Comparison of ENCODE assay signal across 16 mouse cellular contexts in genomic region chr10:120061238-120062130, GRCm38 (mm10). TPM values are rescaled to one million over a fixed set of nuclear protein-coding genes. Genes with fewer than 3 reads are reported as not detected.
A peak's percentile ranks its signal among the peaks of the same experiment; 100 is the strongest.
DNase-seq lines count a peak whose midpoint lies in the region; ATAC-seq and TF ChIP-seq lines count a peak whose summit lies in the region.
"Had no signal": no experiment of that assay in that cellular context is flagged by ENCODE, and none has a peak within 500 bp of the region (broad histone marks: within the 10 kb centered on the region; RNA-seq: fewer than 3 reads in every experiment).

No protein-coding gene starts in this region.

- H3K4me3 ChIP-seq in forebrain, embryonic 11.5 days (ENCODE audit: low read depth, low read length): no peak overlapping the region
- H3K4me3 ChIP-seq in forebrain, embryonic 15.5 days: no peak overlapping the region
- H3K4me3 ChIP-seq in lung, embryonic 14.5 days (ENCODE audit: low read depth, low read length): no peak overlapping the region
- H3K4me3 ChIP-seq in myocyte: no peak overlapping the region
- H3K4me3 ChIP-seq: erythroblast, embryonic 14.5 days; limb, embryonic 15.5 days had no signal

- WGBS in forebrain, embryonic 11.5 days: 85% methylated on average over 24 of the region's 24 CpGs
- 88% methylated on average over 24 of the region's 24 CpGs for WGBS in forebrain, embryonic 15.5 days
- WGBS in lung, embryonic 14.5 days: 70% methylated on average over 24 of the region's 24 CpGs

- no peak for ATAC-seq in forebrain, embryonic 11.5 days (replicated peaks; ENCODE audit: low FRiP score)
- ATAC-seq in forebrain, embryonic 15.5 days (replicated peaks): no peak
- ATAC-seq in lung, embryonic 14.5 days (ENCODE audit: insufficient read depth): no peak; the same call in 1 of the 2 replicates
- ATAC-seq: CD4-positive, CD25-positive, alpha-beta regulatory T cell, adult 4 months; intestine, postnatal 0 days had no signal

- no peaks in the 10 kb centered on the region for H3K79me2 ChIP-seq in myocyte (ENCODE audit: control insufficient read depth, insufficient read depth)

- H3K27ac ChIP-seq in forebrain, embryonic 11.5 days (ENCODE audit: low read depth, low read length): no peak overlapping the region
- H3K27ac ChIP-seq in forebrain, embryonic 15.5 days (replicated peaks): no peak overlapping the region
- no peak overlapping the region for H3K27ac ChIP-seq in lung, embryonic 14.5 days (ENCODE audit: low read depth)
- H3K27ac ChIP-seq: limb, embryonic 15.5 days had no signal

- H3K9me3 ChIP-seq in forebrain, embryonic 11.5 days (ENCODE audit: control insufficient read depth, low read length): no peaks in the 10 kb centered on the region
- H3K9me3 ChIP-seq in forebrain, embryonic 15.5 days: no peaks in the 10 kb centered on the region
- H3K9me3 ChIP-seq in lung, embryonic 14.5 days (ENCODE audit: low read depth, low read length): no peaks in the 10 kb centered on the region
- H3K9me3 ChIP-seq: limb, embryonic 15.5 days had no signal

- H3K4me1 ChIP-seq in forebrain, embryonic 11.5 days (replicated peaks; ENCODE audit: control insufficient read depth, insufficient read depth, low read length): no peaks in the 10 kb centered on the region
- no peaks in the 10 kb centered on the region for H3K4me1 ChIP-seq in forebrain, embryonic 15.5 days
- no peaks in the 10 kb centered on the region for H3K4me1 ChIP-seq in lung, embryonic 14.5 days (ENCODE audit: insufficient read depth)
- H3K4me1 ChIP-seq: limb, embryonic 15.5 days had no signal

- H3K36me3 ChIP-seq in forebrain, embryonic 11.5 days (ENCODE audit: control insufficient read depth, insufficient read depth, low read length): no peaks in the 10 kb centered on the region; the same call in 1 of the 2 replicates
- H3K36me3 ChIP-seq in forebrain, embryonic 15.5 days: no peaks in the 10 kb centered on the region
- H3K36me3 ChIP-seq in lung, embryonic 14.5 days (ENCODE audit: insufficient read depth): no peaks in the 10 kb centered on the region
- no peaks in the 10 kb centered on the region for H3K36me3 ChIP-seq in myocyte (ENCODE audit: control insufficient read depth, insufficient read depth)

- DNase-seq in forebrain, embryonic 11.5 days (ENCODE audit: low spot score): peak; percentile 48
- peak; percentile 5 for DNase-seq in lung, embryonic 14.5 days
- no peak for DNase-seq in lung, postnatal 4 days
- DNase-seq in NIH3T3 (ENCODE audit: low read depth): peak; percentile 24
- DNase-seq in gastrocnemius, postnatal 36 days: no peak
- DNase-seq in yolk sac, embryonic 10.5 days (ENCODE audit: low spot score): no peak
- DNase-seq: cerebellum, adult 9-10 months; kidney, postnatal 25 days; layer of hippocampus, postnatal 36 days; thymus, adult 2 months had no signal

- H3K27me3 ChIP-seq in forebrain, embryonic 11.5 days (ENCODE audit: control insufficient read depth, insufficient read depth, low read length): no peaks in the 10 kb centered on the region
- H3K27me3 ChIP-seq in forebrain, embryonic 15.5 days: no peaks in the 10 kb centered on the region
- no peaks in the 10 kb centered on the region for H3K27me3 ChIP-seq in lung, embryonic 14.5 days (ENCODE audit: insufficient read depth, low read length)
- no peaks in the 10 kb centered on the region for H3K27me3 ChIP-seq in myocyte (ENCODE audit: control insufficient read depth, insufficient read depth, insufficient read length)
- H3K27me3 ChIP-seq: limb, embryonic 15.5 days had no signal

- intact Hi-C loops in gastrocnemius, postnatal 36 days (cut with DNase I): loop anchor here (5.0 kb wide), 1 partner anchor 66 kb away; no protein-coding TSS in a partner anchor

- H3K4me2 ChIP-seq in forebrain, embryonic 11.5 days (ENCODE audit: low read depth, low read length, severe bottlenecking): no peak overlapping the region
- H3K4me2 ChIP-seq in forebrain, embryonic 15.5 days (replicated peaks): no peak overlapping the region
- H3K4me2 ChIP-seq in lung, embryonic 14.5 days: no peak overlapping the region
- peak overlapping the region; percentile 45 for H3K4me2 ChIP-seq in myocyte (ENCODE audit: low read depth)
- H3K4me2 ChIP-seq: limb, embryonic 15.5 days had no signal

- no peak overlapping the region for H3K9ac ChIP-seq in forebrain, embryonic 11.5 days (ENCODE audit: low read length)
- no peak overlapping the region for H3K9ac ChIP-seq in forebrain, embryonic 15.5 days (replicated peaks)
- no peak overlapping the region for H3K9ac ChIP-seq in lung, embryonic 14.5 days
- H3K9ac ChIP-seq: limb, embryonic 15.5 days had no signal

- no peak for TF ChIP-seq POLR2A in myocyte (IDR thresholded peaks at IDR 0.05; ENCODE audit: insufficient read length, low read depth)

- no peak overlapping the region for H3ac ChIP-seq in myocyte (ENCODE audit: control insufficient read depth, insufficient read length)

- no peak for TF ChIP-seq CTCF in lung, embryonic 14.5 days (IDR thresholded peaks at IDR 0.05; ENCODE audit: low read depth)

TF ChIP-seq in myocyte, 11 proteins besides CTCF, POLR2A, EP300 and RAD21:
- TF ChIP-seq MYOD1 (IDR thresholded peaks at IDR 0.05; ENCODE audit: control insufficient read depth in 1 of 3, insufficient read length in 2 of 3, low read depth in 2 of 3) (no peak), TCF12 (IDR thresholded peaks at IDR 0.05; ENCODE audit: insufficient read depth, poor library complexity, severe bottlenecking) (no peak), TCF3 (IDR thresholded peaks at IDR 0.05; ENCODE audit: insufficient read length, low read depth) (no peak), USF1 (IDR thresholded peaks at IDR 0.05; ENCODE audit: low read depth) (no peak)

RNA-seq across cellular contexts. Expression of gene Helb, which starts 51.3 kb away (rescaled TPM):
- 4.8 and 5.2 TPM in 2 replicates for polyA plus RNA-seq in forebrain, embryonic 11.5 days (2014; fragmentation: Nextera tagmentation; extraction: Ambion mirVana)
- 4.0 and 4.1 TPM in 2 replicates for polyA plus RNA-seq in forebrain, embryonic 15.5 days (2015; fragmentation: Nextera tagmentation; extraction: Ambion mirVana)
- polyA plus RNA-seq in lung, embryonic 14.5 days (2014; fragmentation: Nextera tagmentation; extraction: Ambion mirVana): 4.7 and 5.4 TPM in 2 replicates
- 5.4 TPM for polyA plus RNA-seq in myocyte (2012; fragmentation: generic; extraction: Trizol)
- 1 to 10 TPM; 6.5 to 8.6 TPM for total RNA-seq in gastrocnemius, postnatal 36 days (2021)

Comparison
In these comparisons a context has a peak if more than half of its experiments do, and no peak if none do; other contexts are left out.
1. DNase-seq: peak in forebrain, embryonic 11.5 days (single experiment), lung, embryonic 14.5 days (single experiment) and NIH3T3 (single experiment); none in lung, postnatal 4 days (0 of 2), gastrocnemius, postnatal 36 days (0 of 2) and yolk sac, embryonic 10.5 days (single experiment).